Mouse (Mus musculus) hindbrain, embryonic 15.5 days (tissue): Measurements from ENCODE around the gene Mad2l2. TPM values are rescaled to one million over a fixed set of nuclear protein-coding genes. Genes with fewer than 3 reads are reported as not detected.

ENCODE experiments used
- ATAC-seq: fragments of 200-750 bp; cut with Nextera tagmentation; 2 replicates; pipeline ENCODE4 v1.8.0; 2017; ENCODE audit warnings: low read depth, moderate number of reproducible peaks, moderate TSS enrichment; ENCODE audit not compliant: low FRiP score
- H3K27ac ChIP-seq: fragments of 300-500 bp; sonication (generic); replicated peaks from 2 replicates; pipeline ENCODE4 v1.5.1; 2015; ENCODE audit warnings: mild to moderate bottlenecking, inconsistent platforms
- H3K27me3 ChIP-seq: fragments of 300-500 bp; sonication (generic); 2 replicates; pipeline ENCODE4 v1.6.1; 2015; ENCODE audit warnings: control low read depth, inconsistent platforms
- H3K36me3 ChIP-seq: fragments of 300-500 bp; sonication (generic); 2 replicates; pipeline ENCODE4 v1.6.1; 2015; ENCODE audit warnings: control low read depth, inconsistent platforms
- H3K4me1 ChIP-seq: fragments of 300-500 bp; sonication (generic); replicated peaks from 2 replicates; pipeline ENCODE4 v1.6.1; 2015; ENCODE audit warnings: control low read depth, inconsistent platforms
- H3K4me2 ChIP-seq: fragments of 300-500 bp; sonication (generic); 2 replicates; pipeline ENCODE4 v1.6.1; 2015; ENCODE audit warnings: moderate library complexity, mild to moderate bottlenecking, inconsistent platforms
- H3K4me3 ChIP-seq: fragments of 300-500 bp; sonication (generic); 2 replicates; pipeline ENCODE4 v1.5.1; 2015; ENCODE audit warnings: mild to moderate bottlenecking, inconsistent platforms
- H3K9ac ChIP-seq: fragments of 300-500 bp; sonication (generic); 2 replicates; pipeline ENCODE4 v1.6.1; 2015; ENCODE audit warnings: inconsistent platforms
- H3K9me3 ChIP-seq: fragments of 300-500 bp; sonication (generic); 2 replicates; pipeline ENCODE4 v1.6.1; 2016; ENCODE audit warnings: control low read depth, inconsistent platforms
- WGBS: fragments of 180-500 bp; shearing (Covaris S2); methylation state at CpG from one replicate; pipeline ENCODE4 v1.1.7; 2015; 5-methylcytosine and 5-hydroxymethylcytosine counted together
- polyA plus RNA-seq: library from polyadenylated mRNA; unstranded; fragments of >200 nt; fragmentation: Nextera tagmentation; extraction: Ambion mirVana; gene quantifications from 2 replicates; pipeline ENCODE4 v1.2.1, GENCODE M21; 2015

Gene Mad2l2
- polyA plus RNA-seq, 1 experiment from 2014 or later = 110 TPM

DNA sequence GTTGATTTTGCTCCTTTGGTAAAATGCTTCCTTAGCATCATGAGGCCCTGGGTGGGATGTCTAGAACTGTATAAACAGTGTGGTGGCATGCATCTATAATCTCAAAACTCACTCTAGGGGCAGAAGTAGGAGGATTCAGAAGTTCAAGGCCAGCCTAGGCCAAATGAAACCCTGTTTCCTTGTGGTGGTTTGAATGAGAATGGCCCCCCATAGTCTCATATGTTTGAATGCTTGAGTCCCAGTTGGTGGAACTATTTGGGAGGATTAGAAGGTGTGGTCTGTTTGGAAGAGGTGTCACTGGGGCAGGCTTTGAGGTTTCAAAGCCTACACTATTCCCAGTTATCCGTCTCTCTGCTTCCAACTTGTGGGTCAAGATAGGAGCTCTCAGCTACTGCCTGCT, 39.0 kb upstream of the Mad2l2 start:
- no peak overlapping the region for H3K9ac ChIP-seq
- peaks cover 24% of the 10 kb centered on the region for H3K4me1 ChIP-seq
- no peaks in the 10 kb centered on the region for H3K9me3 ChIP-seq
- no peak for ATAC-seq
- 92% methylated on average over 1 of the region's 1 CpGs for WGBS
- H3K27ac ChIP-seq = no peak overlapping the region
- no peaks in the 10 kb centered on the region for H3K36me3 ChIP-seq
- H3K4me3 ChIP-seq = no peak overlapping the region
- H3K27me3 ChIP-seq = no peaks in the 10 kb centered on the region
- H3K4me2 ChIP-seq = no peak overlapping the region

GRCm38 (mm10) chr4:148092551-148093271, 37.5 kb upstream of the Mad2l2 start:
- Histone ChIP-seq H3K9me3 (no peaks in the 10 kb centered on the region), H3K4me1 (peaks cover 12% of the 10 kb centered on the region), H3K4me2 (no peak overlapping the region), H3K9ac (no peak overlapping the region), H3K27me3 (no peaks in the 10 kb centered on the region), H3K4me3 (no peak overlapping the region), H3K27ac (no peak overlapping the region), H3K36me3 (no peaks in the 10 kb centered on the region)
- WGBS = 91% methylated on average over 11 of the region's 11 CpGs
- ATAC-seq = no peak

- no peaks in the 10 kb centered on the region for H3K36me3 ChIP-seq
- H3K4me1 ChIP-seq = no peaks in the 10 kb centered on the region
- no peak overlapping the region for H3K9ac ChIP-seq
- H3K9me3 ChIP-seq = no peaks in the 10 kb centered on the region
- H3K27ac ChIP-seq = no peak overlapping the region
- H3K4me2 ChIP-seq = no peak overlapping the region
- H3K4me3 ChIP-seq = no peak overlapping the region
- H3K27me3 ChIP-seq = no peaks in the 10 kb centered on the region
- ATAC-seq = no peak
- 83% methylated on average over 5 of the region's 5 CpGs for WGBS
These were observed 36.0 kb upstream of the Mad2l2 start for GRCm38 (mm10) chr4:148094161-148094560.

GRCm38 (mm10) chr4:148095081-148095480, 35.1 kb upstream of the Mad2l2 start:
- no peaks in the 10 kb centered on the region for H3K4me1 ChIP-seq
- 87% methylated on average over 4 of the region's 4 CpGs for WGBS
- no peak overlapping the region for H3K4me2 ChIP-seq
- no peaks in the 10 kb centered on the region for H3K36me3 ChIP-seq
- no peak for ATAC-seq
- H3K27ac ChIP-seq = no peak overlapping the region
- H3K9me3 ChIP-seq = no peaks in the 10 kb centered on the region
- no peak overlapping the region for H3K9ac ChIP-seq
- no peaks in the 10 kb centered on the region for H3K27me3 ChIP-seq
- H3K4me3 ChIP-seq = no peak overlapping the region

GRCm38 (mm10) chr4:148097936-148098335, 32.2 kb upstream of the Mad2l2 start:
- ATAC-seq = no peak
- Histone ChIP-seq H3K27ac (peak overlapping the region; percentile 30; the same call in 1 of the 2 replicates), H3K4me3 (no peak overlapping the region), H3K27me3 (no peaks in the 10 kb centered on the region), H3K9me3 (no peaks in the 10 kb centered on the region), H3K4me2 (no peak overlapping the region), H3K9ac (no peak overlapping the region), H3K36me3 (no peaks in the 10 kb centered on the region), H3K4me1 (peaks cover 10% of the 10 kb centered on the region)
- WGBS = 82% methylated on average over 2 of the region's 2 CpGs

GRCm38 (mm10) chr4:148098666-148099065, 31.5 kb upstream of the Mad2l2 start:
- Histone ChIP-seq H3K36me3 (no peaks in the 10 kb centered on the region), H3K27ac (no peak overlapping the region), H3K9ac (no peak overlapping the region), H3K4me2 (no peak overlapping the region), H3K4me1 (peaks cover 10% of the 10 kb centered on the region), H3K27me3 (no peaks in the 10 kb centered on the region), H3K4me3 (no peak overlapping the region), H3K9me3 (no peaks in the 10 kb centered on the region)
- ATAC-seq = no peak
- 80% methylated on average over 3 of the region's 3 CpGs for WGBS

- 0 out of 2 replicates have a peak overlapping the region, but pooled peaks have one; percentile 3 for H3K4me3 ChIP-seq
- peak overlapping the region; percentile 36 for H3K4me2 ChIP-seq
- 0 out of 2 replicates have a peak overlapping the region, but pooled peaks have one; percentile 12 for H3K9ac ChIP-seq
- no peaks in the 10 kb centered on the region for H3K36me3 ChIP-seq
- 18% methylated on average over 29 of the region's 29 CpGs for WGBS
- peak overlapping the region; percentile 47 for H3K27ac ChIP-seq
- peaks cover 10% of the 10 kb centered on the region for H3K4me1 ChIP-seq
- H3K9me3 ChIP-seq = no peaks in the 10 kb centered on the region
- ATAC-seq = peak; percentile 89
- H3K27me3 ChIP-seq = no peaks in the 10 kb centered on the region
These were observed 28.2 kb upstream of the Mad2l2 start for GRCm38 (mm10) chr4:148101801-148102527.

GRCm38 (mm10) chr4:148104146-148104545, 26.0 kb upstream of the Mad2l2 start:
- H3K4me1 ChIP-seq = peaks cover 17% of the 10 kb centered on the region
- WGBS = 88% methylated on average over 3 of the region's 3 CpGs
- no peaks in the 10 kb centered on the region for H3K36me3 ChIP-seq
- H3K4me3 ChIP-seq = no peak overlapping the region
- no peaks in the 10 kb centered on the region for H3K27me3 ChIP-seq
- H3K27ac ChIP-seq = no peak overlapping the region
- no peak overlapping the region for H3K9ac ChIP-seq
- H3K4me2 ChIP-seq = no peak overlapping the region
- no peaks in the 10 kb centered on the region for H3K9me3 ChIP-seq
- ATAC-seq = no peak

GRCm38 (mm10) chr4:148107621-148108291, 22.4 kb upstream of the Mad2l2 start:
- H3K9ac ChIP-seq = no peak overlapping the region; the same call in 1 of the 2 replicates
- ATAC-seq = peak; percentile 75
- no peaks in the 10 kb centered on the region for H3K9me3 ChIP-seq
- H3K36me3 ChIP-seq = peaks cover 10% of the 10 kb centered on the region; the same call in 1 of the 2 replicates
- no peak overlapping the region for H3K4me3 ChIP-seq
- H3K27me3 ChIP-seq = no peaks in the 10 kb centered on the region
- H3K4me1 ChIP-seq = peaks cover 7% of the 10 kb centered on the region; the same call in 1 of the 2 replicates
- WGBS = 33% methylated on average over 22 of the region's 22 CpGs
- H3K27ac ChIP-seq = peak overlapping the region; percentile 7
- H3K4me2 ChIP-seq = no peak overlapping the region

DNA sequence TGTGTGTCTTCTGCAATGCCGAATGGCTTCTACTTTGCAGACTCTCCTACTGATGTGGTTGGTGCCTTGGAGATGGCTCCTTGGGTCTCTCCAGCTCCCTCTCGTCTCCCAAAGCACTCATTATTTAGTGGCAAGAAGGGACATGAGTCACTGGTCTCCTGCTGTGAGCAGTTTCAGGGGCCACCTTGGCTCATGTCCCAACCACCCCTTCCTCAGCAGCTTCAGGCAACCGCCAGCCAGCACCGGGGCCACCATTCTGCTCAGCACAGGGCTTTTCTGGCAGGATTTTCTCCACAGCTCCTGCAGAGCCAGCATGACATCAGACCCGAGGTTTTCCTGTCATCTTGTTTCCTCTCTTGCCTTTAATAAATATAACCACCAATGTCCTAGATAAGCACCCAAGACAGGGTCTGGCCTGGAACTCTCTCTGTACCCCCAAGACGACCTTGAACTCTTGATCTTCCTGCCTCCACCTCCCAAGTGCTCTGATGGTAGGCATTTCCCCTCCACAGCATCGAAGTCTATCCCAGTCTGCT, 21.6 kb upstream of the Mad2l2 start:
- 48% methylated on average over 7 of the region's 7 CpGs for WGBS

GRCm38 (mm10) chr4:148109215-148109614, 21.0 kb upstream of the Mad2l2 start:
- Histone ChIP-seq H3K36me3 (peaks cover 19% of the 10 kb centered on the region), H3K9me3 (no peaks in the 10 kb centered on the region), H3K27me3 (no peaks in the 10 kb centered on the region), H3K9ac (no peak overlapping the region), H3K4me1 (peaks cover 7% of the 10 kb centered on the region; the same call in 1 of the 2 replicates), H3K27ac (no peak overlapping the region), H3K4me3 (no peak overlapping the region), H3K4me2 (no peak overlapping the region)
- ATAC-seq = no peak
- 86% methylated on average over 5 of the region's 5 CpGs for WGBS

More for the DNA sequence above, 21.6 kb upstream of the Mad2l2 start:
- Histone ChIP-seq H3K27ac (peak overlapping the region; percentile 7; the same call in 1 of the 2 replicates), H3K27me3 (no peaks in the 10 kb centered on the region), H3K4me2 (no peak overlapping the region), H3K4me1 (peaks cover 7% of the 10 kb centered on the region; the same call in 1 of the 2 replicates), H3K4me3 (no peak overlapping the region), H3K36me3 (peaks cover 13% of the 10 kb centered on the region), H3K9ac (no peak overlapping the region), H3K9me3 (no peaks in the 10 kb centered on the region)
- no peak for ATAC-seq
